Mouse (Mus musculus) kidney, postnatal 25 days (tissue): ENCODE data around the gene Chac1.

Experiments used
- DNase-seq, 2 experiments: peaks; one replicate each; pipeline ENCODE4 v3.0.0; 2021; ENCODE audit warnings: mixed read lengths in 2 of 2

Chac1 gene

DNA sequence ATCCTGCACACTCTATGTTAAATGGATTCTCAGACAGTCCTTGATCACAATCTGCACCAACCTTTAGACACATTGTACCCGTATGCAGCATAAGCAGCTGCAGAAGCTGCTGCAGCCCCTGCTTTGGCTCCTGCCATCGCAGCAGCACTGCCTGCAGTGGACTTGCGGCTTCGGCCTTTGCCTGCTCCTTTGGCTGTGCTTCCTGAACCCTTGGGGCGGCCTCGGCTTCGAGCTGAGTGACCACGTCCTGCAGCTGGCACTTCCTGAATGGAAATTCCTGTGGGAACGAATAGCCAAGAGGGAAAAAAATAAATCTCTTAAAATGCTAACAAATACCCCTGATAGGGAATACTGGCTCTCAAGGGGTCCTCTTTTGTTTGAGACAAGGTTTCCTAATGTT lies 26.3 kb downstream of the Chac1 start:
- DNase-seq: peak; percentile 64 to 73

DNA sequence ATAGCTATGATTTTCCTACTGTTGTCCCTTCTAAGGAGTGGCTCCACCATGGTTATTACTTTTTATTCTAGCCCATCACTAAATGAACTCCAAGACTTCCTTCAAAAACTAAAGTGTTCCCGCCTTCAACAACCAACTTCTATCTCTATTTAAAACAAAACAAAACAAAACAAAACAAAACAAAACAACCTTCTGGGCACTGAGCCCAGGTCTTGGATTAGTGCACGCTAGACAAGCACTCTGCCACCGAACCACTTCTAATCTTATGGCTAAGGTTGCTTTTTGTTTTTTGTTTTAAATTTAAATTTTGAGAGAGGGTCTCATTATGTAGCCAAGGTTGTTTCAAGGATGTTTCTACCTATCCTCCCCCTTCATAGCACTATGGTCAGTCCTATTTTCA lies 26.8 kb downstream of the Chac1 start:
- peak in 1 of 2 experiments; percentile 43 for DNase-seq

DNA sequence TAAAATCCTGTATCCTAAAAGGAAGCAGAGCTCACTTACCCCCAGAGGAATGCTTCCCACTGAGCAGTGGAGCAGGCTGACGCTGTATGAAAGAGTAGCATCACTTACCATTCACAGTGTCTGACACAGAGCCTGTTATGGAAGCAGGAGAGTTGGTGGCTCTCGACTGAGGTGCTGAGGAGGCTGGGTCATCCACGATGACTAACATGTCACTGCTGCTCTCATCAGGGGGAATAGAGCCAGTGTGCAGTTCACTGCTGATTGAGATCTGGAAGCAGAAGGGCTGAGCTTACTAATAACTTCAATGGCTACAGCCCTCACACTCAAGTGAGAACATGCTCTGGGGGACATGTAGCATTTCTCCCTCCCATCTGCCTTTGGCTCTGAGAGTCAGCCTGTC lies 28.4 kb downstream of the Chac1 start:
- no peak for DNase-seq

DNA sequence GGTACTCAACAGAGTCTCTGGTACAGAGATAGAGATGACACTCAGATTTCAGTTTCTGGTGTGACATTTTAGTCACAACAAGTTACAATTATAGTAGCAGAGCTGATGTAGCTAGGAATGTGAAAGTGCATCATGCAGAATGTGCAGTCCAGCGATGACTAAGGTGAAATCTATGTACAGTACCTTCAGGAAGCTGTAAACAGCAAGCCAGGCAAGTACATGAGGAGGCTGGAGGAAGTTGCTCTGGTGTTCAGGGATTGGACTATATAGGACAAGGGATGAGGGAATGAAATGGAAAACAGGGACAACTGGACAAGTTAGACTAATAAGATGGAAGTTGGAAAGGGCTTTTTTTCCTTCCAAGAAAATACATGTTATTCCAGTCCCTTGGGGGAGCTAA lies 37.2 kb downstream of the Chac1 start:
- DNase-seq: no peak

DNA sequence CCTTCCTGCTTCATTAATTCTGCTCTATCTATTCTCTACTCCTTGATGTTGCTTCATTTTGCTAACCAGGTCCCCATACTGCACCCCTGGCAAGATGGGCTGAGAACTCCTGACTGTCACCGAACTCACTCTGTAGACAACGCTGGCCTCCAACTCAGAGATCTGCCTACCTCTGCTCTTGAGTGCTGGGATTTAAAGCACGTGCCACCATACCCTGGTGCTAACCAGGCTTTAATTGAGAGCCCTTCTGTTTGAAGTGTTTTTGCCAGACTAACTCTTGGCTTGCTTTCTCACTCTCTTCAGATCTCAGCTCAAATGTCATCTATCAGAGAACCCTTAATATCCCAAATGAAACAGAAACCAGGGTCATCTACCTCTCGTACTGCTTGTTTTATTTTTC lies 39.0 kb downstream of the Chac1 start:
- DNase-seq: no peak

DNA sequence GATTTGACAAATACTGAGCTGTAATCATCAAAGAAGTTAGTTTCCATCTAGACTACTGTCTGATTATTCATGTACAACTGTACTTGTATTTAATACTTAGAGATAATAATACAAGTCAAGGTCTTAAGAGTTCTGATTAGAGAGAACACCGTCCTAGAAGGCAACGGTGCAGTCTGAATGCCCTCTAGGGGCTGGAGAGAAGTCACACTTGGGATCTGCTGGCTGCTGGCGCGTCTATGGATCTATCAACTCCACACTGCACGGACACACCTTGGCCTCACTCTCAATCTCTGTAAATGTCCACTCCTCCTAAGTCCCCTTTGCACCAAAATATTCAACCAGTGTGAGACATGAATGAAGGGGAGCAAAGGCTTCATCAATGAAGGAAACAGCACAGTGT lies 47.2 kb downstream of the Chac1 start:
- DNase-seq: no peak

DNA sequence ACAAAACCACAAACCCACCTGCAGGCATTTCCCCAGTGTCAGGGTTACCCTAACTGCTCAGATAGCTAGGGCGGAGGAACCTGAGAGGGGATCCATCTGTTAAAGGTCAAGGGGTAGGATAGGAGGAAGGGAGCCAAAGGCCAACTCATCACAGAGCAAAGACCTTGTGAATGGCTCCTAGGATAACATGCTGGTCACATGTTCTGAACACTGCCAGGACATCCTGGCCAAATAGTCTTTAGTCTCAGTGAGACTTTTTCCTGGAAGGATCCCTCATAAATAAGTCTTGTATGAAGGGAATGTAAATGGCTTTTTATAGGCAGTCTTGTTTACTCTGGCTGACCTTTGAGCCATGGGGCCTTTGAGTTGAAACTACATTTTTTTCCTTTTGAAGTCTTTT lies 47.6 kb downstream of the Chac1 start:
- peak in 1 of 2 experiments; percentile 1 for DNase-seq

DNA sequence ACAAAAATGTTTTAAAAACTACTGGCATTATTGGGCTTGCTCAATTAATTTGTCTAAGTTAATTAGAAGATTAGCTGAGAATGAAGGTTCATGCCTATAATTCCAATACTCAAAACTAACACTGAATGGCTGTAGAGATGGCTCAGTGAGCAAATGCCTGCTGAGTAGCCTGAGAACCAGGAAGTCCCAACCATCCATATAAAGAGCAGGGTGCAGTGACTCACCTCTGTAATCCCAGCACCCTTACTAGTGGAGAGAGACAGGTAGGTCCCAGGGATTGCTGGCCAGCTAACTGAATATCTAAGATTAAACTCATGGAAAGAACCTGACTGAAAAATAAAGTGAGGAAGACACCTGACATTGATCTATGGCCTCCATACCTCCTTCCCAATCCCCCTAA lies 48.3 kb downstream of the Chac1 start:
- DNase-seq: no peak
